Mouse (Mus musculus): ENCODE measurements around the gene Rgs6.

- TF ChIP-seq POLR2A (IDR thresholded peaks at IDR 0.05; ENCODE audit: insufficient read depth, low read length) (no peak), EP300 (IDR thresholded peaks at IDR 0.05; ENCODE audit: insufficient read depth, low read depth, low read length) (no peak)
Measured at GRCm38 (mm10) chr12:83098646-83099371, 510.7 kb downstream of the Rgs6 start.

All from ES-Bruce4 (cell line).